Mouse (Mus musculus): ENCODE data around the gene Cd52. TPM values are rescaled to one million over a fixed set of nuclear protein-coding genes. Genes with fewer than 3 reads are reported as not detected.
"Not testable (repeated sequence)": the region's sequence is repeated elsewhere in the genome, so short reads cannot be mapped to it uniquely, and the experiment has no call there.

Cd52 gene
- polyA plus RNA-seq (2015; fragmentation: Nextera tagmentation; extraction: Ambion mirVana): 1.5 and 1.8 TPM in 2 replicates

GRCm38 (mm10) chr4:134094923-134095547, at the start of gene Cd52:
Cd52 (minus strand) TSS chr4:134095082.
- Histone ChIP-seq H3K9ac (ENCODE audit: low read depth, low read length) (no peak within 1 kb of the TSS), H3K9me3 (ENCODE audit: control insufficient read depth, low read length) (no peaks in the 10 kb centered on the region), H3K27ac (ENCODE audit: low read depth, low read length) (no peak within 1 kb of the TSS), H3K4me2 (ENCODE audit: low read length) (no peak within 1 kb of the TSS), H3K4me3 (ENCODE audit: low read length) (no peak within 1 kb of the TSS), H3K4me1 (ENCODE audit: control insufficient read depth, insufficient read depth, low read depth, low read length) (no peaks in the 10 kb centered on the region), H3K27me3 (replicated peaks; ENCODE audit: control insufficient read depth, insufficient read depth, low read length) (no peaks in the 10 kb centered on the region), H3K36me3 (ENCODE audit: control insufficient read depth, insufficient read depth, low read length) (no peaks in the 10 kb centered on the region)
- ATAC-seq: no peak
- 55% methylated on average over 3 of the region's 3 CpGs for WGBS

GRCm38 (mm10) chr4:134144297-134144696, 49.4 kb upstream of the Cd52 start:
- H3K4me1 ChIP-seq (ENCODE audit: control insufficient read depth, insufficient read depth, low read depth, low read length); ATAC-seq; H3K9ac ChIP-seq (ENCODE audit: low read depth, low read length); H3K27me3 ChIP-seq (replicated peaks; ENCODE audit: control insufficient read depth, insufficient read depth, low read length); H3K9me3 ChIP-seq (ENCODE audit: control insufficient read depth, low read length); H3K27ac ChIP-seq (ENCODE audit: low read depth, low read length); H3K4me3 ChIP-seq (ENCODE audit: low read length); H3K36me3 ChIP-seq (ENCODE audit: control insufficient read depth, insufficient read depth, low read length); H3K4me2 ChIP-seq (ENCODE audit: low read length): not testable (repeated sequence)
- 94% methylated on average over 5 of the region's 5 CpGs for WGBS

- no peaks in the 10 kb centered on the region for H3K27me3 ChIP-seq (replicated peaks; ENCODE audit: control insufficient read depth, insufficient read depth, low read length)
- no peak overlapping the region for H3K9ac ChIP-seq (ENCODE audit: low read depth, low read length)
- H3K4me2 ChIP-seq (ENCODE audit: low read length): no peak overlapping the region
- no peak overlapping the region for H3K4me3 ChIP-seq (ENCODE audit: low read length)
- no peak overlapping the region for H3K27ac ChIP-seq (ENCODE audit: low read depth, low read length)
- no peaks in the 10 kb centered on the region for H3K4me1 ChIP-seq (ENCODE audit: control insufficient read depth, insufficient read depth, low read depth, low read length)
- H3K9me3 ChIP-seq (ENCODE audit: control insufficient read depth, low read length): no peaks in the 10 kb centered on the region
- H3K36me3 ChIP-seq (ENCODE audit: control insufficient read depth, insufficient read depth, low read length): 0 out of 2 replicates have a peak, but pooled peaks cover 2% of the 10 kb centered on the region
- no peak for ATAC-seq
- 85% methylated on average over 2 of the region's 2 CpGs for WGBS
Observed at GRCm38 (mm10) chr4:134138857-134139256, 44.0 kb upstream of the Cd52 start.

- WGBS: 80% methylated on average over 3 of the region's 3 CpGs
- Histone ChIP-seq H3K9me3 (ENCODE audit: control insufficient read depth, low read length) (no peaks in the 10 kb centered on the region), H3K4me2 (ENCODE audit: low read length) (no peak overlapping the region), H3K9ac (ENCODE audit: low read depth, low read length) (no peak overlapping the region), H3K27ac (ENCODE audit: low read depth, low read length) (no peak overlapping the region), H3K36me3 (ENCODE audit: control insufficient read depth, insufficient read depth, low read length) (0 out of 2 replicates have a peak, but pooled peaks cover 2% of the 10 kb centered on the region), H3K4me3 (ENCODE audit: low read length) (no peak overlapping the region), H3K4me1 (ENCODE audit: control insufficient read depth, insufficient read depth, low read depth, low read length) (no peaks in the 10 kb centered on the region), H3K27me3 (replicated peaks; ENCODE audit: control insufficient read depth, insufficient read depth, low read length) (no peaks in the 10 kb centered on the region)
- no peak for ATAC-seq
Observed at GRCm38 (mm10) chr4:134136280-134136926, 41.5 kb upstream of the Cd52 start.

GRCm38 (mm10) chr4:134132519-134133095, 37.7 kb upstream of the Cd52 start:
- no peaks in the 10 kb centered on the region for H3K27me3 ChIP-seq (replicated peaks; ENCODE audit: control insufficient read depth, insufficient read depth, low read length)
- no peak overlapping the region for H3K4me2 ChIP-seq (ENCODE audit: low read length)
- H3K9ac ChIP-seq (ENCODE audit: low read depth, low read length): no peak overlapping the region
- no peak overlapping the region for H3K4me3 ChIP-seq (ENCODE audit: low read length)
- no peak for ATAC-seq
- 85% methylated on average over 8 of the region's 8 CpGs for WGBS
- no peaks in the 10 kb centered on the region for H3K36me3 ChIP-seq (ENCODE audit: control insufficient read depth, insufficient read depth, low read length)
- H3K4me1 ChIP-seq (ENCODE audit: control insufficient read depth, insufficient read depth, low read depth, low read length): peaks cover 9% of the 10 kb centered on the region
- no peak overlapping the region for H3K27ac ChIP-seq (ENCODE audit: low read depth, low read length)
- no peaks in the 10 kb centered on the region for H3K9me3 ChIP-seq (ENCODE audit: control insufficient read depth, low read length)

GRCm38 (mm10) chr4:134132117-134132516, 37.2 kb upstream of the Cd52 start:
- peaks cover 14% of the 10 kb centered on the region for H3K4me1 ChIP-seq (ENCODE audit: control insufficient read depth, insufficient read depth, low read depth, low read length)
- H3K36me3 ChIP-seq (ENCODE audit: control insufficient read depth, insufficient read depth, low read length): no peaks in the 10 kb centered on the region
- H3K27ac ChIP-seq (ENCODE audit: low read depth, low read length): no peak overlapping the region
- no peaks in the 10 kb centered on the region for H3K27me3 ChIP-seq (replicated peaks; ENCODE audit: control insufficient read depth, insufficient read depth, low read length)
- whole genome bisulfite sequencing: 92% methylated on average over 3 of the region's 3 CpGs
- ATAC-seq: no peak
- no peak overlapping the region for H3K4me3 ChIP-seq (ENCODE audit: low read length)
- H3K4me2 ChIP-seq (ENCODE audit: low read length): no peak overlapping the region
- H3K9me3 ChIP-seq (ENCODE audit: control insufficient read depth, low read length): no peaks in the 10 kb centered on the region
- no peak overlapping the region for H3K9ac ChIP-seq (ENCODE audit: low read depth, low read length)

GRCm38 (mm10) chr4:134129482-134129881, 34.6 kb upstream of the Cd52 start:
- Histone ChIP-seq H3K9ac (ENCODE audit: low read depth, low read length) (no peak overlapping the region), H3K9me3 (ENCODE audit: control insufficient read depth, low read length) (no peaks in the 10 kb centered on the region), H3K27ac (ENCODE audit: low read depth, low read length) (no peak overlapping the region), H3K4me1 (ENCODE audit: control insufficient read depth, insufficient read depth, low read depth, low read length) (peaks cover 21% of the 10 kb centered on the region), H3K4me2 (ENCODE audit: low read length) (peak overlapping the region; percentile 92; the same call in 1 of the 2 replicates), H3K4me3 (ENCODE audit: low read length) (no peak overlapping the region), H3K36me3 (ENCODE audit: control insufficient read depth, insufficient read depth, low read length) (no peaks in the 10 kb centered on the region), H3K27me3 (replicated peaks; ENCODE audit: control insufficient read depth, insufficient read depth, low read length) (no peaks in the 10 kb centered on the region)
- ATAC-seq: no peak
- 48% methylated on average over 6 of the region's 6 CpGs for WGBS

- peak; percentile 70 for ATAC-seq
- no peaks in the 10 kb centered on the region for H3K27me3 ChIP-seq (replicated peaks; ENCODE audit: control insufficient read depth, insufficient read depth, low read length)
- peak overlapping the region; percentile 92 for H3K4me2 ChIP-seq (ENCODE audit: low read length)
- peak overlapping the region; percentile 82 for H3K27ac ChIP-seq (ENCODE audit: low read depth, low read length)
- no peaks in the 10 kb centered on the region for H3K9me3 ChIP-seq (ENCODE audit: control insufficient read depth, low read length)
- H3K4me3 ChIP-seq (ENCODE audit: low read length): peak overlapping the region; percentile 87
- H3K36me3 ChIP-seq (ENCODE audit: control insufficient read depth, insufficient read depth, low read length): no peaks in the 10 kb centered on the region
- H3K4me1 ChIP-seq (ENCODE audit: control insufficient read depth, insufficient read depth, low read depth, low read length): peaks cover 24% of the 10 kb centered on the region
- peak overlapping the region; percentile 89 for H3K9ac ChIP-seq (ENCODE audit: low read depth, low read length)
- WGBS: 4% methylated on average over 14 of the region's 14 CpGs
Observed at GRCm38 (mm10) chr4:134128983-134129362, 34.1 kb upstream of the Cd52 start.

GRCm38 (mm10) chr4:134128221-134128982, 33.5 kb upstream of the Cd52 start, which contains the start of gene Sh3bgrl3:
Sh3bgrl3 (minus strand) TSS chr4:134128789.
- H3K27me3 ChIP-seq (replicated peaks; ENCODE audit: control insufficient read depth, insufficient read depth, low read length): no peaks in the 10 kb centered on the region
- no peaks in the 10 kb centered on the region for H3K9me3 ChIP-seq (ENCODE audit: control insufficient read depth, low read length)
- peaks cover 24% of the 10 kb centered on the region for H3K4me1 ChIP-seq (ENCODE audit: control insufficient read depth, insufficient read depth, low read depth, low read length)
- H3K9ac ChIP-seq (ENCODE audit: low read depth, low read length): peak within 1 kb of the TSS; percentile 89
- peak within 1 kb of the TSS; percentile 92 for H3K4me2 ChIP-seq (ENCODE audit: low read length)
- H3K36me3 ChIP-seq (ENCODE audit: control insufficient read depth, insufficient read depth, low read length): no peaks in the 10 kb centered on the region
- under 1% methylated on average over 30 of the region's 50 CpGs for whole genome bisulfite sequencing
- H3K4me3 ChIP-seq (ENCODE audit: low read length): peak within 1 kb of the TSS; percentile 87
- H3K27ac ChIP-seq (ENCODE audit: low read depth, low read length): peak within 1 kb of the TSS; percentile 82
- ATAC-seq: peak; percentile 96
